Comparison of ENCODE assay signal across 12 mouse cellular contexts in the genomic region with DNA sequence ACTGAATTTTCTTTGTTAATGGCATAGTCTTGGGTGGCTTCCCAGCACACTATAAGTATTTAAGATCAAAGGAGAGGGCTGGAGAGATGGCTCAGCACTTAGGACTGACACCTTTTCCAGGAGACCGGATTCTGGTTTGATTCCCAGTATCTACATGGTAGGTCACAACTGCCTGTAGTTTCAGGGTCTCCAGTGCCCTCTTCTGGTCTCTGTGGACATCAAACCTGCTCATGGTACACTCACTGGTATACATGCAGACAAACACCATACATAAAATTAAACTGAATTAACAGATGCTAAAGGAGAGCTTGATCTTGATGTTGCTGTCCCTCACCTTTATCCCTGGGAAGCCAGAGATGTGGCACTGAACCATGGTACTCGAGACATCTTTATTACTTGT. TPM values are rescaled to one million over a fixed set of nuclear protein-coding genes. Genes with fewer than 3 reads are reported as not detected.
DNase-seq lines count a peak whose midpoint lies in the region; TF ChIP-seq lines count a peak whose summit lies in the region.
"Had no signal": no experiment of that assay in that cellular context is flagged by ENCODE, and none has a peak within 500 bp of the region (broad histone marks: within the 10 kb centered on the region; RNA-seq: fewer than 3 reads in every experiment).

No protein-coding gene starts in this region.

- peak; percentile 26 for TF ChIP-seq CTCF in left cerebral cortex, adult 2 months (IDR thresholded peaks at IDR 0.05)

- no peak overlapping the region for H3K4me3 ChIP-seq in left cerebral cortex, adult 2 months
- H3K4me3 ChIP-seq: midbrain, embryonic 15.5 days; neural tube, embryonic 15.5 days had no signal

- no peak overlapping the region for H3K27ac ChIP-seq in left cerebral cortex, adult 2 months
- H3K27ac ChIP-seq: midbrain, embryonic 15.5 days; neural tube, embryonic 15.5 days had no signal

- intact Hi-C loops in left cerebral cortex, adult 2 months (cut with DNase I) = no loop called here

- DNase-seq in embryo, embryonic 10.5 days (ENCODE audit: low spot score) = peak; percentile 14
- no peak for DNase-seq in embryo, embryonic 11 days
- DNase-seq in left cerebral cortex, adult 2 months (ENCODE audit: extremely low spot score in 1 of 2, low spot score in 2 of 2) = no peak
- DNase-seq in left cerebral cortex, adult 8-10 months (ENCODE audit: low spot score in 2 of 2) = no peak
- DNase-seq in 416B (ENCODE audit: low read depth) = peak; percentile 62
- DNase-seq in ZHBTc4 (ENCODE audit: low read depth, low spot score) = peak; percentile 43
- DNase-seq in right cerebral cortex, adult 2 months (ENCODE audit: low spot score in 2 of 2) = no peak
- DNase-seq in adrenal gland, postnatal 10 days = no peak
- DNase-seq: gastrocnemius, postnatal 36 days; right cerebral cortex, postnatal 4 days had no signal

RNA-seq across cellular contexts. Expression of a gene that starts 51.1 kb away (rescaled TPM):
- total RNA-seq in left cerebral cortex, adult 2 months (2021) = 1 to 10 TPM; 6.9 to 7.3 TPM
- total RNA-seq in left cerebral cortex, adult 8-10 months (2022) = 1 to 10 TPM; 4.5 to 8.3 (median 7.3) TPM
- total RNA-seq in adrenal gland, postnatal 10 days (2021) = 1 to 10 TPM; 1.5 to 2.0 TPM

RNA-seq across cellular contexts. Expression of a gene that starts 51.5 kb away (rescaled TPM):
- total RNA-seq in left cerebral cortex, adult 2 months (2021) = 10 to 100 TPM; 81.9 to 84.4 TPM
- total RNA-seq in left cerebral cortex, adult 8-10 months (2022) = 10 to 100 TPM; 65.6 to 78.5 (median 72.1) TPM
- 10 to 100 TPM; 96.3 to 98.8 TPM for total RNA-seq in adrenal gland, postnatal 10 days (2021)

Comparison
In these comparisons a context has a peak if more than half of its experiments do, and no peak if none do; other contexts are left out.
1. DNase-seq: peak in embryo, embryonic 10.5 days (single experiment), 416B (single experiment) and ZHBTc4 (single experiment); none in embryo, embryonic 11 days (single experiment), left cerebral cortex, adult 2 months (0 of 2), left cerebral cortex, adult 8-10 months (0 of 2), right cerebral cortex, adult 2 months (0 of 2) and adrenal gland, postnatal 10 days (single experiment).